Mouse (Mus musculus): ENCODE measurements around the gene Uap1l1. TPM values are rescaled to one million over a fixed set of nuclear protein-coding genes. Genes with fewer than 3 reads are reported as not detected.

Gene Uap1l1
- polyA plus RNA-seq, 1 experiment from 2014 or later: 5.2 TPM

DNA sequence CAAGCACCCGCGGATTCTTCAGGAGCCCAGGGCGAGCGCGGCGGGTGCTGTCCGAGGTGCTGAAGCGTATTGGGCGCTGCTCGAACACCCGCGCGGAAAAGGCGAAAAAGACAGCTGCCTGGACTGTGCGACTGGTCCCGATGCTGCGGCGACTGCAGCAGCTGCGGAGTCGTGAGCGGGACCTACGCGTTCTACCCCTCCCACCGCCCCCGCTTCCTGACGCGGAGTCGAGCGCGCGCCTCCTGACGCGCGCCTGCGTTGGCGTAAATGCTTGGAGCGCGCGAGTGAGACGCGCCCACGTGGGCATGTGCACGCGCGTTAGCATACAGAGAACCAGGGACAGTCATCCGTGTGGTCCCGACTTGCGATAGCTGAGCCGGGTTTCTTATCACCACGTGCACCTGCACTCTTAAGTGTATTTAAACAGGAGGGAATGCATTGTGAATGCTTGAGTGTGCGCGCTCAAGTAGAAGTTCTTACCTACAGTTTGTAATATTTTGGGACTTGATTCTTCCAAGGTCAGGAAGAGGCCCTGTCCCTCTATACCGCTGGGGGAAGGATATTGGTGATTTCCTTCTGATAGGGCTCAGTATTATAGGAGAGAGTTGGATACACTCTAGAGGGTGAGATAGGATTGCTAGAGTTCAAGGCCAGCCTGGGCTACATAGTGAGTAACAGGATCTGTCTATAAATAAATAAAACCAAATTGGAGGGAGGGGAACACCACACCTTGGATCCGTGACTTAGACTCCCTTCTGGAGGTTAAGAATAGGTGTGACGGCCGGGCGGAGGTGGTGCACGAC, 46.3 kb downstream of the Uap1l1 start, which contains the start of gene Grin1:
TSS of gene Grin1 (minus strand) at position 217 of the 803 bp plus-strand sequence.
- WGBS: 10% methylated on average over 55 of the region's 58 CpGs
- no peaks in the 10 kb centered on the region for H3K4me1 ChIP-seq (ENCODE audit: control insufficient read depth, insufficient read depth, low read length)
- peak; percentile 85 for DNase-seq (ENCODE audit: low spot score)
- H3K9ac ChIP-seq (replicated peaks; ENCODE audit: low read length): no peak within 1 kb of the TSS
- peak within 1 kb of the TSS; percentile 28 for H3K4me3 ChIP-seq (ENCODE audit: low read depth, low read length)
- H3K27ac ChIP-seq (replicated peaks; ENCODE audit: low read depth, low read length): no peak within 1 kb of the TSS
- no peaks in the 10 kb centered on the region for H3K36me3 ChIP-seq (replicated peaks; ENCODE audit: control insufficient read depth, insufficient read depth, low read depth, low read length)
- H3K27me3 ChIP-seq (ENCODE audit: control insufficient read depth, insufficient read depth, low read length): peaks cover 22% of the 10 kb centered on the region
- H3K4me2 ChIP-seq (ENCODE audit: low read depth, low read length): peak within 1 kb of the TSS; percentile 57
- H3K9me3 ChIP-seq (replicated peaks; ENCODE audit: control insufficient read depth, low read length): no peaks in the 10 kb centered on the region
- 0 out of 2 replicates have a peak, but pooled peaks have one; percentile 65 for ATAC-seq (replicated peaks; ENCODE audit: insufficient number of reproducible peaks, low FRiP score, low TSS enrichment, low read depth)

DNA sequence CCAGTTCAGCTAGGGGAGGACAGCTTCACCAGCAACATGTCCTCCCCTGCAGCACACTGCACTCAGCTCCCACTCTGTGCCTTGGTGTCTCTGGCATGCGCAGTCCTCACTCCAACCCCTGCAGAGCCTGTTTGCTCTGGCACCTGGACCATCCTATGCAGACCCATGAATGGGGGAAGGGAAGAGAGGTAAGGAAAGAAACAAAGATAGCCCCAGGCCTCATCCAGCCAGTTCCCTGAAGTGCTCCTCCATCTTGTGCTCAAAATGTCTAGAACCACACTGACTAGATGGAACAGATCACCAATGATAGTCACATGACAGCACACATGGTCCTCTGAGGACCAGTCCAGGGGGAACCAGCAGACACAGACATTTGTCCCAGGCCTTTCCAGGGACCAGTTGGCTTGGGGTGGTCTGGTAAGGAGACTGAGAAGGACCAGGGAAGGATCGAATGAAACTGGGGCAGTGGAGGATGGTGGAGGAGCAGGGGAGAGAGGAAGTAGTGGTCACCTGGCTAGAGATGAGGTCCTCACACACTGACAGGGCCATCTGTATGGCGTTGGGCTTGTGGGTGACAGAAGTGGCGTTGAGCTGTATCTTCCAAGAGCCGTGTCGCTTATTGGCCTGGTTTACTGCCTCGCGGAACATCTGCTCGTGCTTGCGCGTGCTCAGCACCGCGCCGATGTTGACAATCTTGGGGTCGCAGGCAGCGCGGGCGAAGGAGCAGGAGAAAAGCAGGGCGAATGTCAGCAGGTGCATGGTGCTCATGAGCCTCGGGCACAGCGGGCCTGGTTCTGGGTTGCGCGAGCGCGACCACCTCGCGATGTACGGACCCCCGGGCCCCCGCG, 47.1 kb downstream of the Uap1l1 start:
- ATAC-seq (replicated peaks; ENCODE audit: insufficient number of reproducible peaks, low FRiP score, low TSS enrichment, low read depth) (peak; percentile 29; the same call in 1 of the 2 replicates), DNase-seq (ENCODE audit: low spot score) (no peak)
- Histone ChIP-seq H3K9ac (replicated peaks; ENCODE audit: low read length) (no peak overlapping the region), H3K4me2 (ENCODE audit: low read depth, low read length) (peak overlapping the region; percentile 57), H3K9me3 (replicated peaks; ENCODE audit: control insufficient read depth, low read length) (no peaks in the 10 kb centered on the region), H3K4me1 (ENCODE audit: control insufficient read depth, insufficient read depth, low read length) (no peaks in the 10 kb centered on the region), H3K27ac (replicated peaks; ENCODE audit: low read depth, low read length) (no peak overlapping the region), H3K4me3 (ENCODE audit: low read depth, low read length) (peak overlapping the region; percentile 28), H3K36me3 (replicated peaks; ENCODE audit: control insufficient read depth, insufficient read depth, low read depth, low read length) (no peaks in the 10 kb centered on the region), H3K27me3 (ENCODE audit: control insufficient read depth, insufficient read depth, low read length) (peaks cover 24% of the 10 kb centered on the region)
- WGBS: 7% methylated on average over 31 of the region's 31 CpGs

DNA sequence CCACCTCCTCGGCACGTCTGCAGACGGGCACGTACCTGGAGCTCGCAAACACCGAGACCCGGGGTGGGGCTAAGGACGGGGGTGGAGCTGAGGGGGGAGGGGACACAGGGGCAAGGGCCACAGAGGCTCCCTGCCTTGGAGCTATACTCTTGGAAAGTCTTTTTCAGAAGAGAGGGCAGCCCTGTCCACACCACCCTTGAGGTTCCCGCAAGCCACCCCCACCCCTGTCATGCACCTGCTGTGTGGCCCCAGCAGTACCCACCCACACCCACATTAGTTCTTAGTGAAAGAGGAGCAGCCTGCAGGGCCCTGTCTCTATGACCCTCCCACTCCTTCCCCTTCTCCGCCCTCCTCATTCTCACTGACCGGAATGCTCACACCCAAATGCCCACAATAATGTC, 54.0 kb downstream of the Uap1l1 start:
- H3K4me3 ChIP-seq (ENCODE audit: low read depth, low read length): no peak overlapping the region
- ATAC-seq (replicated peaks; ENCODE audit: insufficient number of reproducible peaks, low FRiP score, low TSS enrichment, low read depth) (no peak; the same call in 1 of the 2 replicates), DNase-seq (ENCODE audit: low spot score) (no peak)
- no peaks in the 10 kb centered on the region for H3K4me1 ChIP-seq (ENCODE audit: control insufficient read depth, insufficient read depth, low read length)
- H3K27me3 ChIP-seq (ENCODE audit: control insufficient read depth, insufficient read depth, low read length): peaks cover 41% of the 10 kb centered on the region
- no peak overlapping the region for H3K27ac ChIP-seq (replicated peaks; ENCODE audit: low read depth, low read length)
- no peak overlapping the region for H3K4me2 ChIP-seq (ENCODE audit: low read depth, low read length)
- no peaks in the 10 kb centered on the region for H3K36me3 ChIP-seq (replicated peaks; ENCODE audit: control insufficient read depth, insufficient read depth, low read depth, low read length)
- WGBS: 7% methylated on average over 11 of the region's 11 CpGs
- no peaks in the 10 kb centered on the region for H3K9me3 ChIP-seq (replicated peaks; ENCODE audit: control insufficient read depth, low read length)
- no peak overlapping the region for H3K9ac ChIP-seq (replicated peaks; ENCODE audit: low read length)

DNA sequence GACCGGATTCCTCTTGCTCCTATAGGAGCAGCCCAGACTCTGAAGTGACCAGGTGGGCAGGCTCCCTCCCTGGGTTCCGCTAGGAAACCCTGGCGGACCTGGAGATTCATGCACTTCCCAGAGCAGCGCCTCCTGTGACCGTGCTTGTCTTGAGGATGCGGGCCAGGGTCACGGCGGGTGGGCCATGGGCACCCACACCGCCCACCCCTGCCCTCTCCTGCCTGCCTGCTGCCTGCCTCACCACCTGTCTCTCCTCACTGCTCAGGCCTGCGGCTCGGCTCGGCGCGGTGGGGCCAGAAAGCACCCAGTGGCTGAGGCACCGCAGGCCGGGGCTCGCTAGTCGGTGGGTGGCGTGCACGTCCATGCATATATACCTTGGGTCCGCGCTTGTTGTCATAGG, 54.5 kb downstream of the Uap1l1 start:
- Histone ChIP-seq H3K9ac (replicated peaks; ENCODE audit: low read length) (no peak overlapping the region), H3K4me3 (ENCODE audit: low read depth, low read length) (no peak overlapping the region), H3K4me2 (ENCODE audit: low read depth, low read length) (no peak overlapping the region), H3K4me1 (ENCODE audit: control insufficient read depth, insufficient read depth, low read length) (no peaks in the 10 kb centered on the region), H3K9me3 (replicated peaks; ENCODE audit: control insufficient read depth, low read length) (no peaks in the 10 kb centered on the region), H3K27ac (replicated peaks; ENCODE audit: low read depth, low read length) (no peak overlapping the region), H3K27me3 (ENCODE audit: control insufficient read depth, insufficient read depth, low read length) (peaks cover 45% of the 10 kb centered on the region), H3K36me3 (replicated peaks; ENCODE audit: control insufficient read depth, insufficient read depth, low read depth, low read length) (no peaks in the 10 kb centered on the region)
- WGBS: 2% methylated on average over 22 of the region's 22 CpGs
- ATAC-seq (replicated peaks; ENCODE audit: insufficient number of reproducible peaks, low FRiP score, low TSS enrichment, low read depth): no peak
- DNase-seq (ENCODE audit: low spot score): no peak

DNA sequence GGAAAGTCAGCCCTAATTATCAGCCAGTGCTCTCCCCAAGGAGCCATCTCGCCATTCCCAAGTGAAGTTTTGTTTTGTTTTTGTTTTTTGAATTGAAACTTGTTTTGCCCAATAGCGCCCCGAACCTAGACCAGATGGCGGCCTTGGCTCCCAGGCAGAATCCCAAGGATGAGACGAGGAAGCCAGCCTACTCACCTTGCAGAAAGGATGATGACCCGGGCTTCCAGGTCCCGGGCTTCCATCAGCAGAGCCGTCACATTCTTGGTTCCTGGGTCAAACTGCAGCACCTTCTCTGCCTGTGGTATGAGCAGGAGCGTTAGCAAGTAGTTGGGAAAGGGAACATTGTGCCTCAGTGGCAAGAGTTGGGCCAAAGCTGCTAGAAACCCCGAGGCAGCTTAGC, 55.3 kb downstream of the Uap1l1 start:
- Histone ChIP-seq H3K4me3 (ENCODE audit: low read depth, low read length) (no peak overlapping the region), H3K27ac (replicated peaks; ENCODE audit: low read depth, low read length) (no peak overlapping the region), H3K9me3 (replicated peaks; ENCODE audit: control insufficient read depth, low read length) (no peaks in the 10 kb centered on the region), H3K27me3 (ENCODE audit: control insufficient read depth, insufficient read depth, low read length) (peaks cover 49% of the 10 kb centered on the region), H3K4me2 (ENCODE audit: low read depth, low read length) (no peak overlapping the region), H3K4me1 (ENCODE audit: control insufficient read depth, insufficient read depth, low read length) (no peaks in the 10 kb centered on the region), H3K36me3 (replicated peaks; ENCODE audit: control insufficient read depth, insufficient read depth, low read depth, low read length) (no peaks in the 10 kb centered on the region), H3K9ac (replicated peaks; ENCODE audit: low read length) (no peak overlapping the region)
- DNase-seq (ENCODE audit: low spot score) (no peak), ATAC-seq (replicated peaks; ENCODE audit: insufficient number of reproducible peaks, low FRiP score, low TSS enrichment, low read depth) (no peak)
- 51% methylated on average over 10 of the region's 10 CpGs for WGBS

Other genes with a start within 250 kb of the Uap1l1 start
- 16.8 and 17.0 TPM in 2 replicates for gene Nrarp, start 184.9 kb downstream of the Uap1l1 start, polyA plus RNA-seq (2014; fragmentation: Nextera tagmentation; extraction: Ambion mirVana)
- 1.9 and 2.6 TPM in 2 replicates for gene Tor4a, start 168.8 kb downstream of the Uap1l1 start, polyA plus RNA-seq (2014; fragmentation: Nextera tagmentation; extraction: Ambion mirVana)
- 90.5 and 92.2 TPM in 2 replicates for gene Nelfb, start 154.2 kb downstream of the Uap1l1 start, polyA plus RNA-seq (2014; fragmentation: Nextera tagmentation; extraction: Ambion mirVana)
- not detected in 2 replicates for gene Stpg3, start 151.0 kb downstream of the Uap1l1 start, polyA plus RNA-seq (2014; fragmentation: Nextera tagmentation; extraction: Ambion mirVana)
- gene Fam166a, start 146.9 kb downstream of the Uap1l1 start, polyA plus RNA-seq (2014; fragmentation: Nextera tagmentation; extraction: Ambion mirVana): 1.4 TPM in 1 of 2 replicates, not detected in the other
- gene Tubb4b, start 141.0 kb downstream of the Uap1l1 start, polyA plus RNA-seq (2014; fragmentation: Nextera tagmentation; extraction: Ambion mirVana): 456 and 490 TPM in 2 replicates
- gene Slc34a3, start 131.3 kb downstream of the Uap1l1 start, polyA plus RNA-seq (2014; fragmentation: Nextera tagmentation; extraction: Ambion mirVana): not detected in 2 replicates
- gene Rnf224, start 128.9 kb downstream of the Uap1l1 start, polyA plus RNA-seq (2014; fragmentation: Nextera tagmentation; extraction: Ambion mirVana): not detected in 2 replicates
- gene Rnf208, start 123.4 kb downstream of the Uap1l1 start, polyA plus RNA-seq (2014; fragmentation: Nextera tagmentation; extraction: Ambion mirVana): 7.4 and 10.4 TPM in 2 replicates
- 0.50 TPM in 1 of 2 replicates, not detected in the other for gene Cysrt1, start 123.2 kb downstream of the Uap1l1 start, polyA plus RNA-seq (2014; fragmentation: Nextera tagmentation; extraction: Ambion mirVana)
- 3.3 and 4.2 TPM in 2 replicates for gene AL732309.1, start 118.8 kb downstream of the Uap1l1 start, polyA plus RNA-seq (2014; fragmentation: Nextera tagmentation; extraction: Ambion mirVana)
- 12.8 and 13.3 TPM in 2 replicates for gene Tmem203, start 110.2 kb downstream of the Uap1l1 start, polyA plus RNA-seq (2014; fragmentation: Nextera tagmentation; extraction: Ambion mirVana)
- 4.3 and 4.9 TPM in 2 replicates for gene Tprn, start 103.1 kb downstream of the Uap1l1 start, polyA plus RNA-seq (2014; fragmentation: Nextera tagmentation; extraction: Ambion mirVana)
- 253 and 254 TPM in 2 replicates for gene Ssna1, start 93.2 kb downstream of the Uap1l1 start, polyA plus RNA-seq (2014; fragmentation: Nextera tagmentation; extraction: Ambion mirVana)
- gene Anapc2, start 93.2 kb downstream of the Uap1l1 start, polyA plus RNA-seq (2014; fragmentation: Nextera tagmentation; extraction: Ambion mirVana): 111 and 113 TPM in 2 replicates
- not detected in 2 replicates for gene Tmem210, start 77.5 kb downstream of the Uap1l1 start, polyA plus RNA-seq (2014; fragmentation: Nextera tagmentation; extraction: Ambion mirVana)
- not detected in 2 replicates for gene Lrrc26, start 75.8 kb downstream of the Uap1l1 start, polyA plus RNA-seq (2014; fragmentation: Nextera tagmentation; extraction: Ambion mirVana)
- 1.6 TPM in 2 replicates for gene Grin1, start 46.5 kb downstream of the Uap1l1 start, polyA plus RNA-seq (2014; fragmentation: Nextera tagmentation; extraction: Ambion mirVana)
- 87.2 and 92.7 TPM in 2 replicates for gene Man1b1, start 33.3 kb downstream of the Uap1l1 start, polyA plus RNA-seq (2014; fragmentation: Nextera tagmentation; extraction: Ambion mirVana)
- gene Dpp7, start 9.3 kb downstream of the Uap1l1 start, polyA plus RNA-seq (2014; fragmentation: Nextera tagmentation; extraction: Ambion mirVana): 18.2 and 19.1 TPM in 2 replicates
- 39.1 and 43.2 TPM in 2 replicates for gene Sapcd2, start 6.6 kb upstream of the Uap1l1 start, polyA plus RNA-seq (2014; fragmentation: Nextera tagmentation; extraction: Ambion mirVana)
- gene Entpd2, start 30.2 kb upstream of the Uap1l1 start, polyA plus RNA-seq (2014; fragmentation: Nextera tagmentation; extraction: Ambion mirVana): 0.10 and 0.28 TPM in 2 replicates
- gene Npdc1, start 33.7 kb upstream of the Uap1l1 start, polyA plus RNA-seq (2014; fragmentation: Nextera tagmentation; extraction: Ambion mirVana): 26.8 and 38.0 TPM in 2 replicates
- gene Fut7, start 57.6 kb upstream of the Uap1l1 start, polyA plus RNA-seq (2014; fragmentation: Nextera tagmentation; extraction: Ambion mirVana): not detected in 2 replicates
- 2.2 TPM in 2 replicates for gene Abca2, start 63.0 kb upstream of the Uap1l1 start, polyA plus RNA-seq (2014; fragmentation: Nextera tagmentation; extraction: Ambion mirVana)
- 0.71 TPM in 1 of 2 replicates, not detected in the other for gene Clic3, start 91.2 kb upstream of the Uap1l1 start, polyA plus RNA-seq (2014; fragmentation: Nextera tagmentation; extraction: Ambion mirVana)
- 12.4 and 14.3 TPM in 2 replicates for gene Paxx, start 95.4 kb upstream of the Uap1l1 start, polyA plus RNA-seq (2014; fragmentation: Nextera tagmentation; extraction: Ambion mirVana)
- gene Ptgds, start 104.4 kb upstream of the Uap1l1 start, polyA plus RNA-seq (2014; fragmentation: Nextera tagmentation; extraction: Ambion mirVana): 0.26 and 0.28 TPM in 2 replicates
- gene Lcn12, start 128.2 kb upstream of the Uap1l1 start, polyA plus RNA-seq (2014; fragmentation: Nextera tagmentation; extraction: Ambion mirVana): not detected in 2 replicates
- gene Fbxw5, start 135.1 kb upstream of the Uap1l1 start, polyA plus RNA-seq (2014; fragmentation: Nextera tagmentation; extraction: Ambion mirVana): 51.1 and 56.4 TPM in 2 replicates
- 3.8 and 4.3 TPM in 2 replicates for gene C8g, start 136.0 kb upstream of the Uap1l1 start, polyA plus RNA-seq (2014; fragmentation: Nextera tagmentation; extraction: Ambion mirVana)
- gene Traf2, start 181.3 kb upstream of the Uap1l1 start, polyA plus RNA-seq (2014; fragmentation: Nextera tagmentation; extraction: Ambion mirVana): 35.6 and 36.0 TPM in 2 replicates
- 336 and 375 TPM in 2 replicates for gene Edf1, start 192.2 kb upstream of the Uap1l1 start, polyA plus RNA-seq (2014; fragmentation: Nextera tagmentation; extraction: Ambion mirVana)
- gene Mamdc4, start 209.2 kb upstream of the Uap1l1 start, polyA plus RNA-seq (2014; fragmentation: Nextera tagmentation; extraction: Ambion mirVana): 1.2 and 8.5 TPM in 2 replicates
- 145 and 157 TPM in 2 replicates for gene Phpt1, start 209.5 kb upstream of the Uap1l1 start, polyA plus RNA-seq (2014; fragmentation: Nextera tagmentation; extraction: Ambion mirVana)
- gene Ajm1, start 216.1 kb upstream of the Uap1l1 start, polyA plus RNA-seq (2014; fragmentation: Nextera tagmentation; extraction: Ambion mirVana): 0.07 and 0.25 TPM in 2 replicates
- gene Rabl6, start 242.8 kb upstream of the Uap1l1 start, polyA plus RNA-seq (2014; fragmentation: Nextera tagmentation; extraction: Ambion mirVana): 44.3 and 46.0 TPM in 2 replicates